Mouse (Mus musculus): ENCODE results near the gene Cpb2. TPM values are rescaled to one million over a fixed set of nuclear protein-coding genes. Genes with fewer than 3 reads are reported as not detected.

Gene Cpb2
- polyA plus RNA-seq, 1 experiment from 2014 or later, result 0.19 TPM

GRCm38 (mm10) chr14:75256521-75256920, 14.4 kb downstream of the Cpb2 start:
- H3K4me1 ChIP-seq, result peaks cover 12% of the 10 kb centered on the region
- 51% methylated on average over 5 of the region's 5 CpGs for WGBS
- H3K4me3 ChIP-seq, result no peak overlapping the region
- H3K27ac ChIP-seq, result no peak overlapping the region
- H3K4me2 ChIP-seq, result no peak overlapping the region
- H3K9ac ChIP-seq, result no peak overlapping the region
- ATAC-seq, result peak; percentile 70; the same call in 1 of the 2 replicates
- H3K9me3 ChIP-seq (replicated peaks), result no peaks in the 10 kb centered on the region
- H3K27me3 ChIP-seq, result no peaks in the 10 kb centered on the region
- no peaks in the 10 kb centered on the region for H3K36me3 ChIP-seq (ENCODE audit: poor library complexity, severe bottlenecking)

- Histone ChIP-seq H3K9ac (no peak overlapping the region), H3K4me1 (no peaks in the 10 kb centered on the region), H3K4me3 (no peak overlapping the region), H3K9me3 (replicated peaks) (no peaks in the 10 kb centered on the region), H3K27ac (no peak overlapping the region), H3K4me2 (no peak overlapping the region), H3K27me3 (no peaks in the 10 kb centered on the region), H3K36me3 (ENCODE audit: poor library complexity, severe bottlenecking) (no peaks in the 10 kb centered on the region)
- 84% methylated on average over 5 of the region's 5 CpGs for WGBS
- no peak for ATAC-seq
Measured at GRCm38 (mm10) chr14:75269531-75269930, 27.4 kb downstream of the Cpb2 start.

GRCm38 (mm10) chr14:75279716-75280115, 37.6 kb downstream of the Cpb2 start:
- no peak overlapping the region for H3K9ac ChIP-seq
- ATAC-seq, result no peak
- H3K9me3 ChIP-seq (replicated peaks), result no peaks in the 10 kb centered on the region
- no peak overlapping the region for H3K4me3 ChIP-seq
- no peaks in the 10 kb centered on the region for H3K36me3 ChIP-seq (ENCODE audit: poor library complexity, severe bottlenecking)
- no peak overlapping the region for H3K4me2 ChIP-seq
- H3K4me1 ChIP-seq, result peaks cover 12% of the 10 kb centered on the region
- no peaks in the 10 kb centered on the region for H3K27me3 ChIP-seq
- H3K27ac ChIP-seq, result no peak overlapping the region; the same call in 1 of the 2 replicates
- WGBS, result 86% methylated on average over 6 of the region's 6 CpGs

- Histone ChIP-seq H3K4me1 (peaks cover 18% of the 10 kb centered on the region), H3K9me3 (replicated peaks) (no peaks in the 10 kb centered on the region), H3K27ac (no peak overlapping the region), H3K9ac (no peak overlapping the region), H3K4me3 (no peak overlapping the region), H3K36me3 (ENCODE audit: poor library complexity, severe bottlenecking) (no peaks in the 10 kb centered on the region), H3K27me3 (no peaks in the 10 kb centered on the region), H3K4me2 (no peak overlapping the region)
- WGBS, result 64% methylated on average over 5 of the region's 5 CpGs
- no peak for ATAC-seq
Measured at GRCm38 (mm10) chr14:75280406-75280805, 38.3 kb downstream of the Cpb2 start.

- Histone ChIP-seq H3K9me3 (replicated peaks) (no peaks in the 10 kb centered on the region), H3K9ac (peak overlapping the region; percentile 95), H3K27ac (peak overlapping the region; percentile 49), H3K4me1 (peaks cover 24% of the 10 kb centered on the region), H3K4me3 (peak overlapping the region; percentile 100), H3K4me2 (peak overlapping the region; percentile 90), H3K27me3 (no peaks in the 10 kb centered on the region), H3K36me3 (ENCODE audit: poor library complexity, severe bottlenecking) (no peaks in the 10 kb centered on the region)
- ATAC-seq, result peak; percentile 19
- 6% methylated on average over 19 of the region's 19 CpGs for WGBS
Measured at GRCm38 (mm10) chr14:75283609-75284192, 41.6 kb downstream of the Cpb2 start.

- Histone ChIP-seq H3K36me3 (ENCODE audit: poor library complexity, severe bottlenecking) (no peaks in the 10 kb centered on the region), H3K4me3 (peak within 1 kb of the TSS; percentile 100), H3K9me3 (replicated peaks) (no peaks in the 10 kb centered on the region), H3K27ac (peak within 1 kb of the TSS; percentile 77), H3K27me3 (no peaks in the 10 kb centered on the region), H3K9ac (peak within 1 kb of the TSS; percentile 95), H3K4me1 (peaks cover 24% of the 10 kb centered on the region), H3K4me2 (peak within 1 kb of the TSS; percentile 90)
- WGBS, result under 1% methylated on average over 61 of the region's 61 CpGs
- peak; percentile 98 for ATAC-seq
Measured at GRCm38 (mm10) chr14:75284193-75284915, 42.3 kb downstream of the Cpb2 start, which contains the start of gene Zc3h13. Gene Zc3h13, plus strand, starts transcription at chr14:75284373.

- 94% methylated on average over 1 of the region's 1 CpGs for WGBS
- no peaks in the 10 kb centered on the region for H3K36me3 ChIP-seq (ENCODE audit: poor library complexity, severe bottlenecking)
- H3K27ac ChIP-seq, result no peak overlapping the region
Measured at GRCm38 (mm10) chr14:75301081-75301480, 59.0 kb downstream of the Cpb2 start.

GRCm38 (mm10) chr14:75303807-75304206, 61.7 kb downstream of the Cpb2 start:
- no peak for ATAC-seq
- H3K4me3 ChIP-seq, result no peak overlapping the region

More at GRCm38 (mm10) chr14:75301081-75301480, 59.0 kb downstream of the Cpb2 start:
- Histone ChIP-seq H3K4me3 (no peak overlapping the region), H3K9me3 (replicated peaks) (no peaks in the 10 kb centered on the region), H3K9ac (no peak overlapping the region), H3K4me1 (0 out of 2 replicates have a peak, but pooled peaks cover 3% of the 10 kb centered on the region), H3K27me3 (no peaks in the 10 kb centered on the region), H3K4me2 (no peak overlapping the region)
- no peak for ATAC-seq

GRCm38 (mm10) chr14:75307855-75308254, 65.8 kb downstream of the Cpb2 start:
- Histone ChIP-seq H3K27me3 (no peaks in the 10 kb centered on the region), H3K9me3 (replicated peaks) (no peaks in the 10 kb centered on the region), H3K4me1 (no peaks in the 10 kb centered on the region), H3K27ac (no peak overlapping the region), H3K9ac (no peak overlapping the region), H3K4me3 (no peak overlapping the region), H3K4me2 (no peak overlapping the region), H3K36me3 (ENCODE audit: poor library complexity, severe bottlenecking) (peaks cover 5% of the 10 kb centered on the region; the same call in 1 of the 2 replicates)
- ATAC-seq, result no peak

More at GRCm38 (mm10) chr14:75303807-75304206, 61.7 kb downstream of the Cpb2 start:
- no peaks in the 10 kb centered on the region for H3K36me3 ChIP-seq (ENCODE audit: poor library complexity, severe bottlenecking)
- H3K27me3 ChIP-seq, result no peaks in the 10 kb centered on the region
- no peaks in the 10 kb centered on the region for H3K4me1 ChIP-seq
- no peak overlapping the region for H3K4me2 ChIP-seq
- WGBS, result 50% methylated on average over 5 of the region's 5 CpGs
- H3K9ac ChIP-seq, result no peak overlapping the region
- H3K27ac ChIP-seq, result no peak overlapping the region
- H3K9me3 ChIP-seq (replicated peaks), result no peaks in the 10 kb centered on the region

- H3K27me3 ChIP-seq, result no peaks in the 10 kb centered on the region
- ATAC-seq, result no peak
- H3K4me2 ChIP-seq, result no peak overlapping the region
- peaks cover 6% of the 10 kb centered on the region; the same call in 1 of the 2 replicates for H3K36me3 ChIP-seq (ENCODE audit: poor library complexity, severe bottlenecking)
- H3K9me3 ChIP-seq (replicated peaks), result no peaks in the 10 kb centered on the region
- no peak overlapping the region for H3K9ac ChIP-seq
- no peak overlapping the region for H3K27ac ChIP-seq
- no peaks in the 10 kb centered on the region for H3K4me1 ChIP-seq
- no peak overlapping the region for H3K4me3 ChIP-seq
- WGBS, result 67% methylated on average over 5 of the region's 5 CpGs
Measured at GRCm38 (mm10) chr14:75309336-75309992, 67.4 kb downstream of the Cpb2 start.

- ATAC-seq, result no peak
- H3K9me3 ChIP-seq (replicated peaks), result no peaks in the 10 kb centered on the region
- H3K9ac ChIP-seq, result no peak overlapping the region
- WGBS, result 65% methylated on average over 2 of the region's 2 CpGs
- H3K27me3 ChIP-seq, result no peaks in the 10 kb centered on the region
- H3K4me2 ChIP-seq, result no peak overlapping the region
- H3K4me3 ChIP-seq, result no peak overlapping the region
- peaks cover 8% of the 10 kb centered on the region; the same call in 1 of the 2 replicates for H3K36me3 ChIP-seq (ENCODE audit: poor library complexity, severe bottlenecking)
- no peak overlapping the region for H3K27ac ChIP-seq
- H3K4me1 ChIP-seq, result no peaks in the 10 kb centered on the region
Measured at GRCm38 (mm10) chr14:75314484-75314883, 72.4 kb downstream of the Cpb2 start.

- Histone ChIP-seq H3K4me3 (no peak overlapping the region), H3K4me2 (no peak overlapping the region), H3K9ac (no peak overlapping the region), H3K27me3 (no peaks in the 10 kb centered on the region), H3K4me1 (no peaks in the 10 kb centered on the region), H3K27ac (no peak overlapping the region), H3K36me3 (ENCODE audit: poor library complexity, severe bottlenecking) (peaks cover 30% of the 10 kb centered on the region), H3K9me3 (replicated peaks) (no peaks in the 10 kb centered on the region)
- ATAC-seq, result no peak
- WGBS, result 94% methylated on average over 2 of the region's 2 CpGs
Measured at GRCm38 (mm10) chr14:75318736-75319135, 76.6 kb downstream of the Cpb2 start.
